Mouse (Mus musculus) forebrain, embryonic 11.5 days (tissue): ENCODE measurements around the gene Trank1. TPM values are rescaled to one million over a fixed set of nuclear protein-coding genes. Genes with fewer than 3 reads are reported as not detected.

Source experiments
- polyA plus RNA-seq: library from polyadenylated mRNA; unstranded; fragments of >200 nt; fragmentation: Nextera tagmentation; extraction: Ambion mirVana; gene quantifications from 2 replicates; pipeline ENCODE4 v1.2.1, GENCODE M21; 2014

The Trank1 gene
- polyA plus RNA-seq, 1 experiment from 2014 or later, result 0.92 TPM

Other genes with a start within 250 kb of the Trank1 start
- gene Lrrfip2, start 194.1 kb upstream of the Trank1 start, polyA plus RNA-seq, result 44.3 and 50.6 TPM in 2 replicates
- gene Mlh1, start 39.9 kb upstream of the Trank1 start, polyA plus RNA-seq, result 54.7 and 57.9 TPM in 2 replicates
- gene Epm2aip1, start 39.8 kb upstream of the Trank1 start, polyA plus RNA-seq, result 44.5 and 45.6 TPM in 2 replicates
- 0.20 and 0.28 TPM in 2 replicates for gene Dclk3, start 127.3 kb downstream of the Trank1 start, polyA plus RNA-seq